Mouse (Mus musculus): ENCODE measurements around the gene Slc30a6.

- TF ChIP-seq CTCF (IDR thresholded peaks at IDR 0.05; ENCODE audit: borderline replicate concordance, extremely low read depth, insufficient read depth, insufficient read length) (no peak), POLR2A (IDR thresholded peaks at IDR 0.05; ENCODE audit: borderline replicate concordance, extremely low read depth, insufficient read depth, insufficient read length, poor library complexity, severe bottlenecking) (no peak)
Observed at GRCm38 (mm10) chr17:74394381-74394780, 1.0 kb upstream of the Slc30a6 start.
